Mouse (Mus musculus): ENCODE data around the gene Olfr1101. TPM values are rescaled to one million over a fixed set of nuclear protein-coding genes. Genes with fewer than 3 reads are reported as not detected.

Olfr1101 gene
- polyA plus RNA-seq (2014; fragmentation: Illumina TruSeq; extraction: RNeasy Lipid Tissue Mini Kit (QIAGEN cat#74804); ENCODE audit: low read depth, low replicate concordance): not detected

DNA sequence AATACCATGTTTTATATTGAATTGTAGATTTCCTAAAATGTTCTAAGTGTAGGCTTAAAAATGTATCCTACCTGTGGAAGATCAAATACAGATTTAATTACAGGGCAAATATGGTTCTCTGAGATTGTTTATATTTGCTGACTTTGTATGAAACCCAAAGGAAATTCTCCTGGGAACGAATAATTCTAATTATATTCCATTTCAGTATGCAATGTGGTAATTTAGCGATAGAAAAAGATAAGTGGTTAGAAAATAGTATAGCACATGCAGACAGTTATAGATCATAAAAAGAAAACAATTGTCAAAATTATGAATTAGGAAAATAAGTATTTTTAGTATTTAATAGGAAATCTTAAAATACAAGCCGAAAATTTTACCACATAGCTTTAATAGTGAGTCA lies at the start of gene Olfr1101:
TSS of gene Olfr1101 (minus strand) at position 101 of the 400 bp plus-strand sequence.

DNA sequence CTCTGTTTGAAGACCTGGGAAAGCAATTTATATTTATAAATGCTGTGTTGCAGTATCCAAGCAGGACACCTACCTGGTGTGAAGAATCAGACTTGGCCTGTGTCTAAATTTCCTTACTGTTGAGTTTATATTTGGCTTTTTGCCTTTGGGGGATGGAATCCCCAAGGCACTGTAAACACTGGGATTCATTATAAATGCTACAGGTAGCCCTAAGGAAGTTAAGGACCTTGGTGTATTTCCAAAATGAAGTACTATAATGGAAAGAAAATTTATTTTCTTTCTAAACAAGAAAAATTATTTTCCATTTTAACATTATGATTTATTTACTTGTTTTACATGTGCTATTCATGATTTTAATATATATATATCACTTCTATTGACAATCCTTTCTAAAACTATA lies 45.4 kb upstream of the Olfr1101 start, which contains the start of gene Olfr1105:
TSS of gene Olfr1105 (minus strand) at position 101 of the 400 bp plus-strand sequence.

GRCm38 (mm10) chr2:87026980-87027379 lies 36.0 kb upstream of the Olfr1101 start, which contains the start of gene Olfr1104:
Olfr1104 (minus strand) TSS chr2:87027080.

DNA sequence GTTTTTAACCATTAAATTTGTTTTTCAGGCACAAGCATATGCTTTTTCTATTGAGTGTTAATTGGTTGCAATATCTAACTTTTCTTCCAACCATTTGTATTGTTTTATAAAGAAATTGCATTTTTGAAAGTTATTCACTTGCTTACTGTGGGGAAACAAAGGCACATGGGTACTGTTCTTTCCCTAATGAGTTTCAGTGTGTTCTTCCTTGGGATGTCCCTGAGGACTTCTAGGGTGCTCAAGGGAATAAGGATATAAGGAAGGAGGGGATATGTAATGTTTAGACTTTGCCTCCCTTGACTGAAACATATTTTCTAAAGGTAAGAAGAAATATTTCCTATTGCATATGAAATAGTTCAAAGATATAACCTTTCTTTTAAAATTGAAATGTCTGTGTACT lies 7.1 kb upstream of the Olfr1101 start, which contains the start of gene Olfr1102:
TSS of gene Olfr1102 (plus strand) at position 301 of the 400 bp plus-strand sequence.

DNA sequence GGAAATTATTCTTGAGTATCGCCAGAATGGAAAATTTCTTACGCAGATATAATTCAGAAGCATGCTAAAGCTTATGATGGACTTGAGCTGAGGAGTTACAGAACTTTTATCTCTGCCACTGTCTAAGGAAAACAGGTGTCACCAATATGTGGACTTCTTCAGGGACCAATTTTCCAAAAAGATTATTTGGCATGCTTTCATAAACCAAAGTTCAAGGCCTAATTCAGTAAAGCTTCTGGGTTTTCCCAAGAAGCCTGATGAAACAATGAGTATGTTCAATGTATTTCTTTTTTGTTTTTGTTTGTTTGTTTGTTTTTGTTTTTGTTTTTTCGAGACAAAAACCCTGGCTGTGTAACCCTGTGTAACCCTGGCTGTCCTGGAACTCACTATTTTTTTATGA lies 11.2 kb downstream of the Olfr1101 start, which contains the start of gene Olfr1100:
TSS of gene Olfr1100 (minus strand) at position 101 of the 400 bp plus-strand sequence.

DNA sequence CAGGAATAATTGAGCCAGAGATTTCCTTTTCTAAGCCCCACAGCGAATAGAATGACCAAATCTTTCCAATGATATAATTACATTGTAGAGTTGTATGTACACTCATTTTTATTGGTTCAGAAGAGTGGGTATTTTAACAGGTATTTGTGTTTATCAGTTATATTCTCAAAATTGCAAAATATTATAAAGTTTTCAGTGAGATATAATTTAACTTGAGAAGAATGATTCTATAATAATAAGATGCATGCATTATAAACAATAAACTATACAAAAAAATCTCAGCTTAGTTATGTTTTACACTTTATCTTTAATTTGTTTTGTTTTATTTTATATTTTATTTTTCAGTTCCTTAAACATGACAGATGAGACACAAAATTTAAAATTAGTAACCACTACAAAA lies 30.4 kb downstream of the Olfr1101 start, which contains the start of gene Olfr1099:
TSS of gene Olfr1099 (minus strand) at position 101 of the 400 bp plus-strand sequence.

Other genes with a start within 250 kb of the Olfr1101 start
- gene Olfr1090, start 232.2 kb downstream of the Olfr1101 start, polyA plus RNA-seq (2014; fragmentation: Illumina TruSeq; extraction: RNeasy Lipid Tissue Mini Kit (QIAGEN cat#74804); ENCODE audit: low read depth, low replicate concordance): not detected
- gene Olfr1093, start 208.7 kb downstream of the Olfr1101 start, polyA plus RNA-seq (2014; fragmentation: Illumina TruSeq; extraction: RNeasy Lipid Tissue Mini Kit (QIAGEN cat#74804); ENCODE audit: low read depth, low replicate concordance): not detected
- not detected for gene Olfr141, start 181.2 kb downstream of the Olfr1101 start, polyA plus RNA-seq (2014; fragmentation: Illumina TruSeq; extraction: RNeasy Lipid Tissue Mini Kit (QIAGEN cat#74804); ENCODE audit: low read depth, low replicate concordance)
- not detected for gene Olfr1094, start 166.6 kb downstream of the Olfr1101 start, polyA plus RNA-seq (2014; fragmentation: Illumina TruSeq; extraction: RNeasy Lipid Tissue Mini Kit (QIAGEN cat#74804); ENCODE audit: low read depth, low replicate concordance)
- not detected for gene Olfr1095, start 139.5 kb downstream of the Olfr1101 start, polyA plus RNA-seq (2014; fragmentation: Illumina TruSeq; extraction: RNeasy Lipid Tissue Mini Kit (QIAGEN cat#74804); ENCODE audit: low read depth, low replicate concordance)
- not detected for gene Gm13723, start 116.4 kb downstream of the Olfr1101 start, polyA plus RNA-seq (2014; fragmentation: Illumina TruSeq; extraction: RNeasy Lipid Tissue Mini Kit (QIAGEN cat#74804); ENCODE audit: low read depth, low replicate concordance)
- not detected for gene Olfr1097, start 99.0 kb downstream of the Olfr1101 start, polyA plus RNA-seq (2014; fragmentation: Illumina TruSeq; extraction: RNeasy Lipid Tissue Mini Kit (QIAGEN cat#74804); ENCODE audit: low read depth, low replicate concordance)
- gene Olfr1098, start 66.7 kb downstream of the Olfr1101 start, polyA plus RNA-seq (2014; fragmentation: Illumina TruSeq; extraction: RNeasy Lipid Tissue Mini Kit (QIAGEN cat#74804); ENCODE audit: low read depth, low replicate concordance): not detected
- gene Olfr1099, start 30.5 kb downstream of the Olfr1101 start, polyA plus RNA-seq (2014; fragmentation: Illumina TruSeq; extraction: RNeasy Lipid Tissue Mini Kit (QIAGEN cat#74804); ENCODE audit: low read depth, low replicate concordance): not detected
- gene Olfr1100, start 11.3 kb downstream of the Olfr1101 start, polyA plus RNA-seq (2014; fragmentation: Illumina TruSeq; extraction: RNeasy Lipid Tissue Mini Kit (QIAGEN cat#74804); ENCODE audit: low read depth, low replicate concordance): not detected
- not detected for gene Olfr1102, start 7.2 kb upstream of the Olfr1101 start, polyA plus RNA-seq (2014; fragmentation: Illumina TruSeq; extraction: RNeasy Lipid Tissue Mini Kit (QIAGEN cat#74804); ENCODE audit: low read depth, low replicate concordance)
- not detected for gene Olfr1104, start 35.9 kb upstream of the Olfr1101 start, polyA plus RNA-seq (2014; fragmentation: Illumina TruSeq; extraction: RNeasy Lipid Tissue Mini Kit (QIAGEN cat#74804); ENCODE audit: low read depth, low replicate concordance)
- gene Olfr1105, start 45.3 kb upstream of the Olfr1101 start, polyA plus RNA-seq (2014; fragmentation: Illumina TruSeq; extraction: RNeasy Lipid Tissue Mini Kit (QIAGEN cat#74804); ENCODE audit: low read depth, low replicate concordance): not detected
- gene Olfr1106, start 61.1 kb upstream of the Olfr1101 start, polyA plus RNA-seq (2014; fragmentation: Illumina TruSeq; extraction: RNeasy Lipid Tissue Mini Kit (QIAGEN cat#74804); ENCODE audit: low read depth, low replicate concordance): not detected
- gene Olfr1107, start 84.6 kb upstream of the Olfr1101 start, polyA plus RNA-seq (2014; fragmentation: Illumina TruSeq; extraction: RNeasy Lipid Tissue Mini Kit (QIAGEN cat#74804); ENCODE audit: low read depth, low replicate concordance): not detected
- gene Olfr1109, start 104.8 kb upstream of the Olfr1101 start, polyA plus RNA-seq (2014; fragmentation: Illumina TruSeq; extraction: RNeasy Lipid Tissue Mini Kit (QIAGEN cat#74804); ENCODE audit: low read depth, low replicate concordance): not detected
- not detected for gene Olfr259, start 123.3 kb upstream of the Olfr1101 start, polyA plus RNA-seq (2014; fragmentation: Illumina TruSeq; extraction: RNeasy Lipid Tissue Mini Kit (QIAGEN cat#74804); ENCODE audit: low read depth, low replicate concordance)
- not detected for gene Olfr1110, start 149.1 kb upstream of the Olfr1101 start, polyA plus RNA-seq (2014; fragmentation: Illumina TruSeq; extraction: RNeasy Lipid Tissue Mini Kit (QIAGEN cat#74804); ENCODE audit: low read depth, low replicate concordance)
- gene Olfr1111, start 161.4 kb upstream of the Olfr1101 start, polyA plus RNA-seq (2014; fragmentation: Illumina TruSeq; extraction: RNeasy Lipid Tissue Mini Kit (QIAGEN cat#74804); ENCODE audit: low read depth, low replicate concordance): not detected
- gene Olfr1112, start 196.6 kb upstream of the Olfr1101 start, polyA plus RNA-seq (2014; fragmentation: Illumina TruSeq; extraction: RNeasy Lipid Tissue Mini Kit (QIAGEN cat#74804); ENCODE audit: low read depth, low replicate concordance): not detected
- not detected for gene Olfr1113, start 217.7 kb upstream of the Olfr1101 start, polyA plus RNA-seq (2014; fragmentation: Illumina TruSeq; extraction: RNeasy Lipid Tissue Mini Kit (QIAGEN cat#74804); ENCODE audit: low read depth, low replicate concordance)